Mouse (Mus musculus) liver, adult 2 months (tissue): Measurements from ENCODE around the gene Kmt2d.

ENCODE experiments used
- CTCF ChIP-seq: fragments of 200-500 bp; IDR thresholded peaks from 2 replicates; pipeline ENCODE4 v1.5.1; 2011; ENCODE audit warnings: low read depth, low read length, control low read depth
- POLR2A ChIP-seq: fragments of 200-500 bp; IDR thresholded peaks from 2 replicates; pipeline ENCODE4 v1.6.1; 2011; ENCODE audit warnings: low read length, control low read depth; ENCODE audit not compliant: insufficient read depth; ENCODE audit errors: extremely low read depth

- TF ChIP-seq CTCF, result no peak
- TF ChIP-seq POLR2A, result no peak
These were observed 26.5 kb upstream of the Kmt2d start for GRCm38 (mm10) chr15:98897495-98897894.
